Mouse (Mus musculus) thymus, adult 2 months (tissue): Measurements from ENCODE around the gene Nolc1.

Source experiments
- CTCF ChIP-seq: fragments of 200-500 bp; IDR thresholded peaks from 2 replicates; pipeline ENCODE4 v1.5.1; 2012; ENCODE audit warnings: mild to moderate bottlenecking, control low read depth, low read length, moderate library complexity, borderline replicate concordance; ENCODE audit not compliant: control insufficient read depth, poor library complexity, insufficient read depth; ENCODE audit errors: extremely low read depth
- POLR2A ChIP-seq: fragments of 200-500 bp; IDR thresholded peaks from 2 replicates; pipeline ENCODE4 v1.6.1; 2012; ENCODE audit warnings: mild to moderate bottlenecking, low read length, control low read depth, moderate library complexity; ENCODE audit not compliant: control insufficient read depth, poor library complexity, insufficient read depth; ENCODE audit errors: extremely low read depth

DNA sequence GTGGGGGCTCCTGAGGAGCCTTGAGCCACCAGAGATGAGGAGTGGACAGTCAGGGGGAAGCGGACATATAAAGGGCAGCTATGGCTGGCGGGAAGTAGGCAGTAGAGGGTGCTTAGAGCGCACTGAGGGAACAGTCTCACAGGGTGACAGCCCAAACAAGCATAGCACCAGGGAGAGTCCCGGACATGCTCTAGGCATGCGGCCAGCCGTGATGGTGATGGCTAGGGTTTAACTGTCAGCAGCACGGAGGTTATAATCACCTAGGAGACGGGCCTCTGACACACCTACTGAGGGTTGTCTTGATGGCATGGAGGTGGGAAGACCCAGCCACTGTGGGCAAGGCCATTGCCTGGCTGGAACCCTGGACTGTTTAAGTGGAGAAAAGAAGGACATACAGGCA, 49.1 kb upstream of the Nolc1 start:
- TF ChIP-seq CTCF (no peak), POLR2A (no peak)
